Mouse (Mus musculus): ENCODE data around the gene Mrps21.

GRCm38 (mm10) chr3:95816681-95817080 lies 54.6 kb downstream of the Mrps21 start:
- TF ChIP-seq MAX (IDR thresholded peaks at IDR 0.05) (no peak), CTCF (IDR thresholded peaks at IDR 0.05; ENCODE audit: control insufficient read depth, insufficient read depth, insufficient read length) (no peak), MYOD1 (IDR thresholded peaks at IDR 0.05; ENCODE audit: control insufficient read depth, insufficient read length, low read depth) (no peak), CEBPB (IDR thresholded peaks at IDR 0.05; ENCODE audit: low read depth) (no peak), USF1 (IDR thresholded peaks at IDR 0.05; ENCODE audit: low read depth) (no peak), MYOG (IDR thresholded peaks at IDR 0.05; ENCODE audit: control insufficient read depth, extremely low read depth, insufficient read length) (no peak), FOSL1 (IDR thresholded peaks at IDR 0.05; ENCODE audit: insufficient read depth, low read length, poor library complexity, severe bottlenecking) (no peak)
